Mouse (Mus musculus) lung, postnatal 0 days (tissue): ENCODE data around the gene Ttc14.

Source experiments
- CTCF ChIP-seq: IDR thresholded peaks from 2 replicates; pipeline ENCODE4 v1.5.1; 2016; ENCODE audit warnings: antibody characterized with exemption, mild to moderate bottlenecking
- EP300 ChIP-seq: IDR thresholded peaks from 2 replicates; pipeline ENCODE4 v1.6.1; 2016; ENCODE audit warnings: antibody characterized with exemption, mild to moderate bottlenecking, control low read depth

GRCm38 (mm10) chr3:33843801-33844632, 44.4 kb downstream of the Ttc14 start, which contains the start of gene Ccdc39:
- TF ChIP-seq CTCF (no peak), EP300 (no peak)
